8 mouse cellular contexts compared by ENCODE assay signal in genomic region chr5:115651821-115652220, GRCm38 (mm10). TPM values are rescaled to one million over a fixed set of nuclear protein-coding genes. Genes with fewer than 3 reads are reported as not detected.
DNase-seq lines count a peak whose midpoint lies in the region; ATAC-seq and TF ChIP-seq lines count a peak whose summit lies in the region.
"Had no signal": no experiment of that assay in that cellular context is flagged by ENCODE, and none has a peak within 500 bp of the region (broad histone marks: within the 10 kb centered on the region; RNA-seq: fewer than 3 reads in every experiment).

No protein-coding gene starts in this region.

- H3K27ac ChIP-seq in kidney, embryonic 16.5 days (ENCODE audit: low read length): no peak overlapping the region
- no peak overlapping the region for H3K27ac ChIP-seq in forebrain, embryonic 12.5 days
- H3K27ac ChIP-seq in hindbrain, postnatal 0 days: peak overlapping the region; percentile 89
- peak overlapping the region; percentile 85; the same call in 1 of the 2 replicates for H3K27ac ChIP-seq in midbrain, postnatal 0 days (ENCODE audit: low read depth, low read length)

- no peak for DNase-seq in kidney, postnatal 14 days
- no peak for DNase-seq in hindbrain, postnatal 0 days (ENCODE audit: low spot score)
- DNase-seq in midbrain, postnatal 0 days (ENCODE audit: low spot score): no peak
- DNase-seq in right cerebral cortex, adult 18-20 months: no peak
- DNase-seq: adrenal gland, postnatal 36 days had no signal

- 91% methylated on average over 10 of the region's 10 CpGs for WGBS in kidney, embryonic 16.5 days
- WGBS in forebrain, embryonic 12.5 days: 90% methylated on average over 10 of the region's 10 CpGs
- 92% methylated on average over 10 of the region's 10 CpGs for WGBS in hindbrain, postnatal 0 days
- WGBS in midbrain, postnatal 0 days: 88% methylated on average over 10 of the region's 10 CpGs

- no peak for ATAC-seq in kidney, embryonic 16.5 days (ENCODE audit: low FRiP score, low TSS enrichment)
- ATAC-seq in forebrain, embryonic 12.5 days (ENCODE audit: low FRiP score): no peak
- ATAC-seq in hindbrain, postnatal 0 days: no peak
- ATAC-seq in midbrain, postnatal 0 days (ENCODE audit: low FRiP score): no peak
- ATAC-seq in inflammation-experienced regulatory T-cells, adult 6 months: no peak

- no peak overlapping the region for H3K4me3 ChIP-seq in kidney, embryonic 16.5 days (ENCODE audit: low read length)
- H3K4me3 ChIP-seq in forebrain, embryonic 12.5 days (replicated peaks): no peak overlapping the region; the same call in 1 of the 2 replicates
- H3K4me3 ChIP-seq in hindbrain, postnatal 0 days (ENCODE audit: low read length): no peak overlapping the region
- peak overlapping the region; percentile 32 for H3K4me3 ChIP-seq in midbrain, postnatal 0 days (ENCODE audit: low read depth, low read length)

- peaks cover 9% of the 10 kb centered on the region for H3K36me3 ChIP-seq in kidney, embryonic 16.5 days (ENCODE audit: insufficient read depth, low read length)
- peaks cover 20% of the 10 kb centered on the region for H3K36me3 ChIP-seq in forebrain, embryonic 12.5 days (replicated peaks)
- H3K36me3 ChIP-seq in hindbrain, postnatal 0 days (ENCODE audit: insufficient read depth, low read length): peaks cover 29% of the 10 kb centered on the region
- peaks cover 28% of the 10 kb centered on the region for H3K36me3 ChIP-seq in midbrain, postnatal 0 days (ENCODE audit: insufficient read depth, low read length)

- TF ChIP-seq CTCF in hindbrain, postnatal 0 days (IDR thresholded peaks at IDR 0.05; ENCODE audit: low read depth): no peak
- no peak for TF ChIP-seq CTCF in midbrain, postnatal 0 days (IDR thresholded peaks at IDR 0.05)

- no peak overlapping the region; the same call in 1 of the 2 replicates for H3K4me2 ChIP-seq in kidney, embryonic 16.5 days (replicated peaks; ENCODE audit: low read depth, low read length)
- H3K4me2 ChIP-seq in forebrain, embryonic 12.5 days: peak overlapping the region; percentile 72; the same call in 1 of the 2 replicates
- H3K4me2 ChIP-seq in hindbrain, postnatal 0 days (ENCODE audit: low read depth, low read length): peak overlapping the region; percentile 68
- H3K4me2 ChIP-seq in midbrain, postnatal 0 days (ENCODE audit: low read depth, low read length, poor library complexity, severe bottlenecking): peak overlapping the region; percentile 64; the same call in 1 of the 2 replicates

- H3K4me1 ChIP-seq in kidney, embryonic 16.5 days (ENCODE audit: insufficient read depth, low read length): peaks cover 19% of the 10 kb centered on the region
- H3K4me1 ChIP-seq in forebrain, embryonic 12.5 days: peaks cover 14% of the 10 kb centered on the region
- H3K4me1 ChIP-seq in hindbrain, postnatal 0 days (ENCODE audit: insufficient read depth, low read length): peaks cover 10% of the 10 kb centered on the region; the same call in 1 of the 2 replicates
- peaks cover 8% of the 10 kb centered on the region; the same call in 1 of the 2 replicates for H3K4me1 ChIP-seq in midbrain, postnatal 0 days (ENCODE audit: insufficient read depth, low read length)

- peak overlapping the region; percentile 73 for H3K9ac ChIP-seq in kidney, embryonic 16.5 days (replicated peaks; ENCODE audit: low read length)
- peak overlapping the region; percentile 58; the same call in 1 of the 2 replicates for H3K9ac ChIP-seq in forebrain, embryonic 12.5 days
- peak overlapping the region; percentile 58 for H3K9ac ChIP-seq in hindbrain, postnatal 0 days (replicated peaks; ENCODE audit: low read length)
- H3K9ac ChIP-seq in midbrain, postnatal 0 days (replicated peaks; ENCODE audit: low read length, poor library complexity, severe bottlenecking): 0 out of 2 replicates have a peak overlapping the region, but pooled peaks have one; percentile 63

- H3K9me3 ChIP-seq in kidney, embryonic 16.5 days (ENCODE audit: low read length): no peaks in the 10 kb centered on the region
- no peaks in the 10 kb centered on the region for H3K9me3 ChIP-seq in forebrain, embryonic 12.5 days
- H3K9me3 ChIP-seq in hindbrain, postnatal 0 days (ENCODE audit: low read length): no peaks in the 10 kb centered on the region
- H3K9me3 ChIP-seq in midbrain, postnatal 0 days (ENCODE audit: low read length): no peaks in the 10 kb centered on the region

- no peaks in the 10 kb centered on the region for H3K27me3 ChIP-seq in kidney, embryonic 16.5 days (ENCODE audit: insufficient read depth, low read length)
- 0 out of 2 replicates have a peak, but pooled peaks cover 3% of the 10 kb centered on the region for H3K27me3 ChIP-seq in forebrain, embryonic 12.5 days
- no peaks in the 10 kb centered on the region for H3K27me3 ChIP-seq in hindbrain, postnatal 0 days (ENCODE audit: insufficient read depth, low read length)
- H3K27me3 ChIP-seq in midbrain, postnatal 0 days (ENCODE audit: insufficient read depth, low read length): no peaks in the 10 kb centered on the region

RNA-seq across cellular contexts. Expression of gene Rab35, which starts 20.1 kb away (rescaled TPM):
- 5.8 and 10.7 TPM in 2 replicates for polyA plus RNA-seq in kidney, embryonic 16.5 days (2015; fragmentation: Nextera tagmentation; extraction: Ambion mirVana)
- polyA plus RNA-seq in forebrain, embryonic 12.5 days (2016; fragmentation: Nextera tagmentation; extraction: Ambion mirVana): 16.1 and 16.7 TPM in 2 replicates
- total RNA-seq in hindbrain, postnatal 0 days (2014; rRNA removed): 80.5 and 88.1 TPM in 2 replicates
- polyA plus RNA-seq in hindbrain, postnatal 0 days (2015; fragmentation: Nextera tagmentation; extraction: Ambion mirVana): 22.2 and 25.3 TPM in 2 replicates
- total RNA-seq in midbrain, postnatal 0 days (2014; rRNA removed): 97.4 and 99.0 TPM in 2 replicates
- 23.0 and 24.5 TPM in 2 replicates for polyA plus RNA-seq in midbrain, postnatal 0 days (2015; fragmentation: Nextera tagmentation; extraction: Ambion mirVana)
- polyA plus RNA-seq in inflammation-experienced regulatory T-cells, adult 6 months (2017; shearing (Covaris generic)): 10 to 100 TPM in 1 of 3 experiments, 1 to 10 TPM in 2; 7.3 to 10.6 (median 9.7) TPM

Comparison
In these comparisons a context has a peak if more than half of its experiments do, and no peak if none do; other contexts are left out.
1. H3K27ac ChIP-seq: peak in hindbrain, postnatal 0 days (single experiment) and midbrain, postnatal 0 days (single experiment); none in kidney, embryonic 16.5 days (single experiment) and forebrain, embryonic 12.5 days (single experiment).
2. Peak in every context shown above with its lines, with median percentiles within 50 percentile points of each other: H3K9ac ChIP-seq.